Mouse (Mus musculus) C2C12 (cell line): ENCODE results near the gene Iffo2. TPM values are rescaled to one million over a fixed set of nuclear protein-coding genes. Genes with fewer than 3 reads are reported as not detected.

Experiments
- H3K27me3 ChIP-seq: one replicate; pipeline ENCODE4 v1.6.1; 2011; ENCODE audit not compliant: control insufficient read depth, insufficient read depth, insufficient read length
- H3K36me3 ChIP-seq: one replicate; pipeline ENCODE4 v1.6.1; 2011; ENCODE audit not compliant: control insufficient read depth, insufficient read depth
- H3K4me3 ChIP-seq: one replicate; pipeline ENCODE4 v1.5.1; 2011; ENCODE audit warnings: mild to moderate bottlenecking, control low read depth; ENCODE audit not compliant: poor library complexity, insufficient read depth, severe bottlenecking
- H3K79me2 ChIP-seq: one replicate; pipeline ENCODE4 v1.6.1; 2011; ENCODE audit not compliant: control insufficient read depth, insufficient read depth
- H3K79me3 ChIP-seq: one replicate; pipeline ENCODE4 v1.6.1; 2011; ENCODE audit warnings: low read depth, control low read depth
- H3ac ChIP-seq: one replicate; pipeline ENCODE3; 2011; ENCODE audit warnings: low read depth; ENCODE audit not compliant: control insufficient read depth, insufficient read length
- CEBPB ChIP-seq: IDR thresholded peaks from one replicate; pipeline ENCODE4 v1.6.1; 2011; ENCODE audit warnings: low read depth, mild to moderate bottlenecking, control low read depth, moderate library complexity
- CTCF ChIP-seq: IDR thresholded peaks from one replicate; pipeline ENCODE4 v1.5.1; 2011; ENCODE audit not compliant: control insufficient read depth, insufficient read depth, insufficient read length
- FOSL1 ChIP-seq: IDR thresholded peaks from one replicate; pipeline ENCODE4 v1.8.0; 2011; ENCODE audit warnings: mild to moderate bottlenecking, low read length; ENCODE audit not compliant: poor library complexity, insufficient read depth, severe bottlenecking
- MAX ChIP-seq: IDR thresholded peaks from one replicate; pipeline ENCODE4 v1.6.1; 2011; ENCODE audit warnings: mild to moderate bottlenecking, control low read depth
- MYOD1 ChIP-seq: IDR thresholded peaks from one replicate; pipeline ENCODE4 v1.6.1; 2011; ENCODE audit warnings: low read depth; ENCODE audit not compliant: control insufficient read depth, insufficient read length
- MYOG ChIP-seq: IDR thresholded peaks from one replicate; pipeline ENCODE4 v1.6.1; 2011; ENCODE audit not compliant: control insufficient read depth, insufficient read length; ENCODE audit errors: extremely low read depth
- USF1 ChIP-seq: IDR thresholded peaks from one replicate; pipeline ENCODE4 v1.6.1; 2011; ENCODE audit warnings: low read depth, mild to moderate bottlenecking, control low read depth, moderate library complexity
- polyA plus RNA-seq: library from polyadenylated mRNA; unstranded; fragments of >200 nt; fragmentation: generic; extraction: Trizol; gene quantifications from one replicate; pipeline ENCODE4 v1.2.1, GENCODE M21; 2012; ENCODE audit warnings: missing spikeins

Gene Iffo2
- polyA plus RNA-seq, 1 experiment = 20.0 TPM

GRCm38 (mm10) chr4:139616276-139617000, 86.1 kb downstream of the Iffo2 start:
- Histone ChIP-seq H3K4me3 (no peak overlapping the region), H3K79me3 (peaks cover 3% of the 10 kb centered on the region), H3K36me3 (peaks cover 63% of the 10 kb centered on the region), H3ac (no peak overlapping the region), H3K79me2 (peaks cover 15% of the 10 kb centered on the region), H3K27me3 (no peaks in the 10 kb centered on the region)
- TF ChIP-seq CTCF (no peak), MAX (no peak), USF1 (no peak), FOSL1 (no peak), MYOG (no peak), MYOD1 (no peak), CEBPB (no peak)

GRCm38 (mm10) chr4:139617001-139617364, 86.6 kb downstream of the Iffo2 start:
- Histone ChIP-seq H3K4me3 (no peak overlapping the region), H3ac (no peak overlapping the region), H3K27me3 (no peaks in the 10 kb centered on the region), H3K36me3 (peaks cover 61% of the 10 kb centered on the region), H3K79me2 (peaks cover 10% of the 10 kb centered on the region), H3K79me3 (peaks cover 1% of the 10 kb centered on the region)
- no peak for TF ChIP-seq CEBPB
- no peak for TF ChIP-seq USF1
- TF ChIP-seq CTCF = no peak
- TF ChIP-seq MYOG = no peak
- TF ChIP-seq FOSL1 = no peak
- TF ChIP-seq MYOD1 = no peak
- TF ChIP-seq MAX = no peak

GRCm38 (mm10) chr4:139619765-139620164, 89.4 kb downstream of the Iffo2 start:
- no peaks in the 10 kb centered on the region for H3K27me3 ChIP-seq
- no peaks in the 10 kb centered on the region for H3K79me3 ChIP-seq
- no peak overlapping the region for H3ac ChIP-seq
- H3K36me3 ChIP-seq = peaks cover 34% of the 10 kb centered on the region
- no peak overlapping the region for H3K4me3 ChIP-seq
- no peak for TF ChIP-seq USF1
- TF ChIP-seq MAX = no peak
- TF ChIP-seq MYOD1 = no peak
- TF ChIP-seq CEBPB = no peak
- TF ChIP-seq FOSL1 = no peak
- no peak for TF ChIP-seq CTCF
- no peak for TF ChIP-seq MYOG
- no peaks in the 10 kb centered on the region for H3K79me2 ChIP-seq

- Histone ChIP-seq H3K79me2 (no peaks in the 10 kb centered on the region), H3K27me3 (no peaks in the 10 kb centered on the region), H3K36me3 (peaks cover 12% of the 10 kb centered on the region), H3K79me3 (no peaks in the 10 kb centered on the region), H3K4me3 (peak within 1 kb of the TSS; percentile 28), H3ac (peak within 1 kb of the TSS; percentile 74)
- peak; percentile 34 for TF ChIP-seq MYOD1
- peak; percentile 14 for TF ChIP-seq USF1
- no peak for TF ChIP-seq FOSL1
Measured at GRCm38 (mm10) chr4:139622373-139623282, 92.3 kb downstream of the Iffo2 start, which contains the start of gene Aldh4a1. Aldh4a1 (plus strand) TSS chr4:139622866.

- no peak for TF ChIP-seq FOSL1
- no peak for TF ChIP-seq CTCF
- TF ChIP-seq CEBPB = no peak
- TF ChIP-seq USF1 = no peak
- no peak for TF ChIP-seq MAX
- no peaks in the 10 kb centered on the region for H3K27me3 ChIP-seq
- peak overlapping the region; percentile 74 for H3ac ChIP-seq
- H3K4me3 ChIP-seq = peak overlapping the region; percentile 28
- H3K36me3 ChIP-seq = peaks cover 6% of the 10 kb centered on the region
- no peaks in the 10 kb centered on the region for H3K79me3 ChIP-seq
- H3K79me2 ChIP-seq = no peaks in the 10 kb centered on the region
Measured at GRCm38 (mm10) chr4:139623434-139624115, 93.2 kb downstream of the Iffo2 start.
